Mouse (Mus musculus) natural killer cell, adult 2 months (primary cell): ENCODE data around the gene Gm17349.
"Not testable (repeated sequence)": the region's sequence is repeated elsewhere in the genome, so short reads cannot be mapped to it uniquely, and the experiment has no call there.

ENCODE experiments used
- DNase-seq, 2 experiments: peaks; one replicate each; pipeline ENCODE4 v3.0.0; 2022; ENCODE audit warnings: low spot score in 2 of 2

The Gm17349 gene

DNA sequence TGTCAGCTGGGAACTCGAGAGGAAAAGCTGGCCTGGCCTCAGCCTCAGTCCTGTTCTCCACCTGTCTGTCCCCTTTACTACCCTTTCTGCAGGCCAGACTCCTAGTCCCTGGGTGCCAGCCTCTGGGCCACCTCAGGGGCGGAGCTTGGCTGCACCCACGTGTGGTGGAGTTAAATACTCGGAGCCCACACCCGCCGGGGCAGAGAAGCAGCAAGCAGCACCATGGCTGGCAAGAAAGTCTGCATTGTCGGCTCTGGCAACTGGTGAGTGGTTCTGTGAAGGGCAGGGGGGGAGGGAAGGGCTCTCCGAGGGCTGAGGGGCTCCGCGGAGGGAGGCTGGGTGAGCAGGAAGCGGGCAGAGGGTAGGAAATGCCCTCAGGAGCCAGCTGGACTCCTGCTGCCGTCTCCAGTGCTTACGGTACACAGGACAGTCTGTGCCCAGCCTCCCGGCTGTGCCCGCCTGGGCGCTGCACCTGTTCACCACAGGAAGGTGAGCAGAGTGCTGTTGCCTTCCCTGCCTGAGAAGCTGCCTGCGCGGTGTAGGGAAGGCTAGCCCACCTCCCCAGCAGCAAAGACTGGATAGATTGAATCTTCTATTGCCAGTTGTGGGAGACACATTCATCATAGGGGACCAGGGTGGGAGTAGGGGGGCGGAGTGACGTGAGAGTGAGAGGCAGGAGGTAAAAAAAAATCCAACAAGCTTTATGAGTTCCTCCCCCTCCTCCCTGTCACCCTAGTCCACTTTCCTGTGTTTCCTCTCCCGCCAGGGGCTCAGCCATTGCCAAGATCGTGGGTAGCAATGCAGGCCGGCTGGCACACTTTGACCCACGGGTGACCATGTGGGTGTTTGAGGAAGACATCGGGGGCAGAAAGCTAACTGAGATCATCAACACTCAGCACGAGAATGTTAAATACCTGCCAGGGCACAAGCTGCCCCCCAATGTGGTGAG is 12.4 kb upstream of the Gm17349 start, which contains the start of gene Gpd1:
TSS of gene Gpd1 (plus strand) at position 130 of the 949 bp plus-strand sequence.
- no peak for DNase-seq

DNA sequence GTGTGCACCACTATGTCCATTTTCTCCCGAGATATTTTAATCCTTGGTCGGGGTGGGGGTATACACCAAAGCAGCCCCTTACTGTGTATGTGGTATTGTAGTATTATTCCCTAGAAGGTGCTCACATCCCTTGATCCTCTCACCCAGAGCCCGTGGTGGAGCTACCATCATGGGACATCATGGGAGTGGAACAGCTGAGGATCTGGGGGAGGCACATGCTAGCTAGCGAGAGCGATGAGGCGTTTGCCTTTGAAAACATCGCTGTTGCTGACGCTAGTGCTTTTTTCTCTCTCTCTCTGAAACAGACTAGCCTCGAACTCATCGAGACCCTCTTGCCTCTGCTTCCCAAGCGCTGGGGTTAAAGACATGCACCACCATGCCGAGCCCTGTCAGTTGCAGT is 11.5 kb upstream of the Gm17349 start:
- DNase-seq, result no peak

DNA sequence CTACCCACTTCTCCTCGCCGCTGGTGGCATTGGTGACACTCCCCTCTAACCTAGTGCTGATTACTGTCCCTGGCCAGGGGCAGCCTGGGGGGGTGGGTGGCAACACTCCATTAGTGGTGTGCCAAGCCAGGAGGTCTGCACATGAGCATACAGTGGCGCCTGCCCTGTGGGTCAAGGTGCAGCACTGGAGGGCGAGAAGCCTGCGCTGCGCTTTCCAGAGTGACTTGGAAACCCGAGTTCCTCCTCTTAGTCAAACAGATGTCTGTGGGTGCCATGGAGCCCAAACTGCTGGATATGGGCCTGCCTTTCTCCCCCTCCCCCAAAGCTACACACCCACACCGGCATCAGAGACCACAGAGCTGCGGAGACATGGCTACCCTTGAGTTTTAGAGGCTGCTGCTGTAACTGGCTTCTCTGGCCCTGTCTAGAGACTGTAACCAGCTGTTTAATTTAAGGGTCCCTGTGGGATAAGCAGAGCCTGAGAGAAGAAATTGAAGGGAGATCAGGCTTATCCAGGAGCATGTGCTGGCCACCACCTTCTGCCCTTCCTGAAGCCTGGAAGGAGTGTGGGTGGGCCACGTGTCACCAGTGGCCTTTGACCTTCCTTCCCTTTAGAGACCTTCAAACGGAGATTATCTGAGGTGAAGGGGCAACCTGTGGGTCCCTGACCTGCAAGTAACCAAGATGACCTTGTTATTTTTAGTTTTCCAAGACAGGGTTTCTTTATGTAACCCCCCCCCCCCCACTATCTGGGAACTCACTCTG is 10.9 kb upstream of the Gm17349 start:
- DNase-seq, result no peak

DNA sequence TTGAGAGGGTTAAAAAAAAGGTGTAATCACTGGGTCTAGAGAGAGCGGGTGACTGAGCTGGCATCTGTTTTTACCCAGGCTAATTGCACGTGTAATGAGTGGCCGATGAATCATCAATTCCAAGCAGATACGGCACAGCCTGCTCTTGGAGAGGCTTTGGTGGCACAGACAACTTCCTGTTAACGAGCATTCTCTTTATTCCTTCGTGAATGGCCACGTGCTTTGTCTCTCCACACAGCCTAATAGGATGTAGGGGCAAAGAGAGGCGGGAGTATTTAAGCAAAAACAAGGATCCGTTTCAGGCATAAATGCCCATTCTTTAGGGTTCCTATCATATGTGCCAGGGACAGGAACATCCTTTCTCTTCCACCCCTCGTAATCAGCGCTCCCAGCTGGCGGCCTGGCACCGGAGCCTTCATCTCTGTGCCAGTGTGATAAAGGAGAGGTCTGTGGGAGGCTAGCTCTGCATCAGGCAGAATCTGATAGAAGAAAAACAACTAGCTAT is 10.1 kb upstream of the Gm17349 start:
- DNase-seq, result no peak

DNA sequence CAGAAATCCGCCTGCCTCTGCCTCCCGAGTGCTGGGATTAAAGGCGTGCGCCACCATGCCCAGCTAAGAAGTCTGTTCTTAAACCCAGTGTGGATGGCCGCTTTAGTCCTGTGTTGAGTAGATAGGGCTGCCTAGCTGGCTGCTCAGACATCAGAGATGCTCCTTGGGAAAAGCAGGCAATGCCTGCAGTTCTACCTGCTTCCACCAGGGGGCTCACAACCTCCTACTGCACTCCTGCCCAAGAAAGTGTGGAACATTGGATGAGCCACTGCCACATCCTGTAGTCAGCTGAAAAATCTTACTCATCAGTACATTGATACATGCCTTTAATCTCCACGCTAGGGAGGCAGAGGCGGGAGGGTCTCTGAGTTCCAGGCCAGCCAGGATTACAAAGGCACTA is 9.6 kb upstream of the Gm17349 start:
- peak; percentile 46 to 58 for DNase-seq

DNA sequence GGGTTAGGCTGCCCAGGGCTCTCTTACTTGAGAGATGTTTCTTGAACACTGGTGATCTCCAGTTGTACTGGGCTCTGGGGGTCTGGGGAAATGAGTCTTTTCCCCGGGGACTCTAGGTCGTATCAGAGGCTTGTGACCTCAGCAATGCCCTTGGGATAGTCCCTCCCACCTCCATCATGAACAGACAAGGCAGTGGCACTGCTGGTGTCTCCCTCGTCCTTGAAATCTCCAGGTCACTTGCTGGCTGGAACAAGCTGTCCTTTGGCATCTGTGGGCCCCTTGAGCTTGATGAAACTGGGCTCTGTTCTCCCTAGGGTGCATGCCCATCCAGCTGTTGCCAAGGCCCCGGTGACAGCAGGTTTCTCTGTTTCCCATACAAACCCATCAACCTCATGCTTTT is 8.9 kb upstream of the Gm17349 start:
- DNase-seq, result no peak

DNA sequence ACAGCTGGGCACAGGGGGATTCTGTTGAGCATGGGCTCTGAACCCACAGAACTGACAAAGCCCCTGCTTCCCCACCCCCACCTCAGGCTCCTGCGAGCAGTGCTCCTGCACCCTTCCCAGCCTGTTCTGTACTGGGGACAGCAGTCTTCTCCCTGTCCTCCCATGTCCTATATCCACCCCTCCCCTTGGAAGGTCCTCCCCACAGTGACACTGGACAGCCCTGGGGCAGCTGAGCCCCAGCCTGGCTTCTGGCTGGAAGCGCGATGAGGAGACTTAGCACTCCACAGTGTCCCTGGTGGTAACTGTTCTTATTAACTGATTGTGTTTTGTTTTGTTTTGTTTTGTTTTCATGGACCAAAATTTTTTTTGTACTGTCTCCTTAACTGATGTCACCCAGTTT is 8.3 kb upstream of the Gm17349 start:
- no peak for DNase-seq

DNA sequence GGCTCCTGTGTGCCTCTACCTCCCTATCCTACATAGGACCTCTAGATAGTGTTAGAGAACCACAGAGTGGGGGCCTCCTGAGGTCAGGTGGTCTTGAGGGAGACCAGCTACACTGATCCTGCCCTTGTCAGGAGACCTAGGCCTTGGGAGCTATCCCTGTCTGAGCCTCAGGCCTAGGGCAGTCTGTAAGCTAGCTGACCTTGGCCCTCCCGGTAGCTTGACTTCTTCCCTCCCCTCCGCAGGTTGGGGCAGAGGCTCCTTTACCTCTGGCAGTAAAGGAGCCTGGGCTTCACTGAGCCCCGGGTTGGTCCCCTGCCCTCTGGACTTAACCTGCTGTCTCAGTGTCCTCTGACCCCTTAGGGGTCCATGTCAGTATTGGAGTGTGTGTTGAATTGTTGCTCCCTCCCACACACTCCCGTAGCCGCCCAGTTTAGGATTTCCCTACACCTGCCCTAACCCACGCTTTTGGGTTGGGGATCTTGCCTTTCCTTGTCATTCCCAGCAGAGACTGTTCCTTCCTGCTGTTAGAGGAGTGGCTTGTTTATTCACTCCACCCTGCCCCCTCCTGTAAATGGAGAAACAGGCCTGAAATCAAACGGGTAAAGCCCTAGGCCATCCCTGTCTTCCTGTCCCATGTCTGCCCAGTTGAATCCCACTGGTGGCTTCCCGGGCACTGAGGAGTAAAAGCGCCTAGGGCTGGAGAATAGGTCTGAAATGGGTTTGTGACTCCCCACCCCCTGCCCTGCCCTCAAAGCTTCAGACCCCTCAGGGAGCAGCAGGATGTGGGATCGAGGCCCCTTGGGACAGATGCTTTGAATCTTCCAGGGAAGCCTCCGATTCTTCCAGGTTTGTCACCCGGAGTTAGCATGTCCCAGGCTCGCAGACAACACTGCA is 7.6 kb upstream of the Gm17349 start:
- DNase-seq, result no peak

DNA sequence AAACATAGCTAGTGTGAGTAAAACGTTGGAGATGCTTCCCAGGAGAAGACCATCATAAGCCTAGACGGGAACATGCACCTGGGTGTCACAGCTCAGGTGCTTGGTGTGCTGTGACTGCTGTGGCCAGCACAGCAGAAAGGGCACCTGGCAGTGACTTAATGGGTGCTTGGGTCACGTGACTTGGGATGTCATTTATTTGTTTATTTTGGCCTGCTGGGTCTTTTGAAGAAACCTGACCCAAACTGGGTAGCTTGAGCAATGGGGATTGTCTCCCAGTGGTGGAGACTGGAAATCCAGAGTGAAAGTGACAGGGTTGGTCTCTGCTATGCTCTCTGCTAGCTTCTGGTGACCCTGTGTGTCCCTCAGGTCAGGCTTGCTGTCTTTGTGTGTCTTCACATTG is 6.2 kb upstream of the Gm17349 start:
- DNase-seq, result no peak

DNA sequence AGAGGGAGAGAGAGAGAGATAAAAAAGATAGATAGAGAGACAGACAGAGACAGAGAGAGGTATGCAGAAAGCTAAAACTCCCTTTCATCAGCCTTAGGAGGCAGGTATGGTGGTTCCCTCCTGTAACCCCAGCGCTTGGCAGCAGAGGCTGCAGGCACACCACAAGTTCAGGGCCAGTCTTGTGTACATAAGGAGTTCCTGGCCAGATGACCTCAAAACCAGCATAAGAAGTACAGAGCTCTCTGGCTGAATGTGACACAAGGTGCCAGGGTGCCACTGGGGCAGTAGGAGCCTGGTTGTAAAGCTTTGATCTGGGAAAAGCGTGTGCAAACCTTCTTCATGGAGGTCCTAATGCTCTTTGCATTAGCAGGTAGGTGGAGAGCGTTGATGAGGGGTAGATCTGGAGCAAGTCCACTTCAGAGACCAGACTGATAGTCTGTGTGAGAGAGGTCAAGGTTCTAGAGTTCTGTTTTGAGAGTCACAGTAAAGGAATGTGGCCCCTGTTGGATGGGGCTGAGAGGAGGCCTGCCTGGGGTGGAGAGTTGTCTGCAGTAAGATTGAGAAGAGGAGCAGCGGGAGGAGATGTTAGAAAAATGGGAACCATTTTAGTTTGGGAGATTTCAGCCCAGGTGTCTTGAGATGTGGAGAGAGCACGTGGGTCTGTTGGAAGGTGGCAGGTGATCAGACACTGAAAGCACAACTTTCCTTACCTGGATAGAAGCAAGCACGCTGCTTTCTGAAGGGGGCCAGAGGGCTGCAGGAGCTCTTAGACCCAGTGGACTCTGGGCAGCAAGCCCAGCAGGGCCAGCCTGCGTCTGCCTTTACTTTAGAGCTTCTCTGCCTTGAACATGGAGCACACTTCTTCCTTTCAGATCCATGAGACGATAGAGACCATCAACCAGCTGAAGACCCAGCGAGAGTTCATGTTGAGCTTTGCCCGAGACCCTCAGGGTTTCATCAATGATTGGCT is 5.2 kb upstream of the Gm17349 start:
- no peak for DNase-seq

DNA sequence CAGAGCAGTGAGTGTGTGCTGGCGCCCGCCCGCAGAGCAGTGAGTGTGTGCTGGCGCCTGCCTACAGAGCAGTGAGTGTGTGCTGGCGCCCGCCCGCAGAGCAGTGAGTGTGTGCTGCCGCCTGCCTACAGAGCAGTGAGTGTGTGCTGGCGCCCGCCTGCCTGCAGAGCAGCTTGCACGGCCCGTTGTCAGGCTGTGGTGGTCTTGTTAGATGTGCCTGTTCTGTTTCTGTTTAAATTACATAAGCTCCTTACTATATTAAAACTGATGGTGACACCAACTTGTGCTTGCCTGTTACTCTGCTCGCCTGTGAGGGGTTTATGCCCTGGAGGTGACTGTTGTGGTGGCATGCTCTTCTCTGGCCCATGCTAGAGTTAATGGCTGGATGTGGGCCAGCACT is 2.9 kb upstream of the Gm17349 start:
- no peak for DNase-seq

DNA sequence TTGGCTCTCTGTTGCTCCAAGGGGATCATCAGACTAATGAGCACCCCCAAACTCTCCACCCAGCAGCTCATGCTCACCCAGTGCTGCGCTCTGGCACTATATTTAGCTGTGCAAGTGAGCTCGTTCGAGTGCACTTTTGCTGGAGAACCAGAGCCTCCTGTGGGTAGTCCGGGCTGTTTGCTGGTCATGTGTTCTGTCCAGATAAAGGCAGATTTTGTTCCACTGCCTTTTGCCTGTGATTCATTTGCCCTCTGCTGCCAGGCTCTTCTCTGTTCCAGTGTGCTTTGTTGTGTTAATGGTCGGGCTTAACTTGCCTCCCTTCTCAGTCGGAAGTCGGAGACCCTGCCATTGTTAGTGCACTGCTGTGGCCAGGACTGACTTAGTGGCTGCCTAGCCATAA is 409 bp downstream of the Gm17349 start:
- no peak for DNase-seq

DNA sequence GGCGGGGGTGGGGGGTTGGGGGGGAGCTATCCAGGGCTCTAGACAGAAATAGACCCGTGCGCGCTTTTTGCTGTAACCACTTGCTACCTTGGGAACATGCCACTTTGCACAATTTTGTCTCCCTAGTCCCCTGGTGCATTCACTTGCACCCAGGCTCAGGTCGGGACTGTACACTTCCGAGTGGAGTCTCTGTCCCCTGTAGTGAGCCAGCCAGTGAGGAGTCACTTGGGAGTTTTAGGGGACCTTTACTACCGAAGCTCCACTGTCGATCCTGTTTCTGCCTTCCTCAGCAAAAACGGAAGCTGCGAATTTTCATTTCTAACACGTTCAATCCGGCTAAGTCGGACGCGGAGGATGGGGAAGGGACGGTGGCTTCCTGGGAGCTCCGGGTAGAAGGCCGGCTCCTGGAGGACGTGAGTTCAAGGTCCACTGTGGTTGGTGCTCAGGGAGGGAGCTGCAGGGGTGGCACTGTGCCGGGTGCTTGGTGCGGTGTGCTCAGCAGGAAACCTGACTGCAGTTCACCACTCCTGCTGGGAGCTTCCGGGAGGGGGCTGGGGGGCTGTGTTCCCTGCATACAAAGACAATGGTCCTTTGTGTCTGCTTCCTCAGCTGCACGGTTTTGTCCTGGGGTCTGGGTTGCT is 1.1 kb downstream of the Gm17349 start:
- DNase-seq, result no peak

DNA sequence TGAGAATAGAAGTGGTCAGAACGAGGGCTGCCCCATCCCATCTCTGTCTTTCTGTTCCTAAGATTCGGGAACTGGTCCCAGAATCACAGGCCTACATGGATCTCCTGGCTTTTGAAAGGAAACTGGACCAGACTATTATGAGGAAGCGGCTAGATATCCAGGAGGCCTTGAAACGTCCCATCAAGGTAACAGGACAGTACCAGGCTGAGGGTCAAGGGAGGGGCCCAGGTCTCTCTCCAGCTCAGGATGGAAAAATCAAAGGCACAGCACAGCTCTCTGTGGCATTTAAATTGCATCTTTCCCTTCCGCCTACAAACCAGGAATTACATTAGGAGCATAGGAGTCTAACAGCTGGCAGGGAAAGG is 1.6 kb downstream of the Gm17349 start:
- no peak for DNase-seq

DNA sequence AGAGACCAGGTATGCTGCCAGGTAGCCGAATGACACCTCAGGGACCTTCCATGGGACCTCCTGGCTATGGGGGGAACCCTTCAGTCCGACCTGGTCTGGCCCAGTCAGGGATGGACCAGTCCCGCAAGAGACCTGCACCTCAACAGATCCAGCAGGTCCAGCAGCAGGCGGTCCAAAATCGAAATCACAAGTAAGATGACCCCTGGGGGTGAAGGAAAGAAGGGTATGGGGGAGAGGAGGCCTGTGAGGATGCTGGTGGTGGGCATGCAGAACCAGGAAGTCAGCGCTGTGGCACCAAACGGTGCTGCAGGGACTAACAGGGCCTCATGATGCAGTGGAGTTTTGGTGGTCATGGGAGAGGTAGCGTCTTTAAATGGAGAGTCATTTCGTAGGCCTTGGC is 2.2 kb downstream of the Gm17349 start:
- DNase-seq, result no peak

DNA sequence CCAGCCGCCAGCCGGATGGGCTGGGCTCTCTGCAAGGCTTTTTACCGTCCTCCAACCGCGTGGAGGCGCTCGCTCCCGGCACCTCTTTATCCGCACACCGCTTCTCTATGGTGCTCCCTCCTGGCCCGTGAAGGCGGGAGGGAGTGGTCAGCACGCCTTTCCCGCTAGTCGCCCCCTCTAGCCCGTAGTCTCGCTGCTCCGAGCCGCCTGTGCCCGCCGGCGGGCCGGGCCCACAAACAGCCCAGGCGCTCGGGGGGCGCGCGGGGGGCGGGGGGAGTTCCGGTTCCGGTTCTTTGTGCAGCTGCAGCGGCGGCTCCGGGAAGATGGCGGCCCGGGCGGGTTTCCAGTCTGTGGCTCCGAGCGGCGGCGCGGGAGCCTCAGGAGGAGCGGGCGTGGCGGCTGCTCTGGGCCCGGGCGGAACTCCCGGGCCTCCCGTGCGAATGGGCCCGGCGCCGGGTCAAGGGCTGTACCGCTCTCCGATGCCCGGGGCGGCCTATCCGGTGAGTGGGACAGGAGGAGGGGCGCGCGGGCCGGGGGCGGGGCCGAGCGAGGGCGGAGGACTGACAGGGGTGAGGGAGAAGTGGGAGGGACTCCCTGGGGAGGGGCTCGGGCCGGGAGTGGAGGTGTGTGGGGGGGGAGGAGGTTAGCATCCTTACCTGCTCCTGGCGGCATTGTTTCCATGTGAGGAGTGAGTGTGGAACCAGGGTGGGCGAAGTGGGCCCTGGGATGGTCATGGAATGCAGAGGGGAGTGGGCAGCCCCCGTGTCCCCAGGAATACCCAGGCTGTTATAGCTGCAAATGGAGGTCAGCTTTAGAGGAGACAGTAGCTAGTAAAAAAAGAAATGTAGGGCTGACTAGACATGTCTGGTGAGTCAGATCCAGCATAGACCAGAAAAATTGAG is 3.0 kb downstream of the Gm17349 start, which contains the start of gene Smarcd1:
TSS of gene Smarcd1 (plus strand) at position 131 of the 902 bp plus-strand sequence.
- peak; percentile 91 to 93 for DNase-seq

DNA sequence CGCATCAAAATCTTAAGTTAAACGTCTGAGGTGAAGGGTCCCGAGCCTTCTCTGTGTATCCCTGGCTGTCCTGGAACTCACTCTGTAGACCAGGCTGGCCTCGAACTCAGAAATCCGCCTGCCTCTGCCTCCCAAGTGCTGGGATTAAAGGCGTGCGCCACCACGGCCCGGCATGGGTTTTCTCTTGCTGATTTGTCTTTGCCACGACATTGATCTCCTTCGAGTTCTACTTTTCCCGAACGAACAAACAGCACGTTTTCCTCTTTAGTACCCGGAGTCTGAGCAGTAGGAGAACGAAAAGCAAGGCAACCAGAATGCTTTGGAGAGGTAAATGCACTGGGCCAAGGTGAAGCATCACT is 3.7 kb downstream of the Gm17349 start:
- DNase-seq, result not testable (repeated sequence)

DNA sequence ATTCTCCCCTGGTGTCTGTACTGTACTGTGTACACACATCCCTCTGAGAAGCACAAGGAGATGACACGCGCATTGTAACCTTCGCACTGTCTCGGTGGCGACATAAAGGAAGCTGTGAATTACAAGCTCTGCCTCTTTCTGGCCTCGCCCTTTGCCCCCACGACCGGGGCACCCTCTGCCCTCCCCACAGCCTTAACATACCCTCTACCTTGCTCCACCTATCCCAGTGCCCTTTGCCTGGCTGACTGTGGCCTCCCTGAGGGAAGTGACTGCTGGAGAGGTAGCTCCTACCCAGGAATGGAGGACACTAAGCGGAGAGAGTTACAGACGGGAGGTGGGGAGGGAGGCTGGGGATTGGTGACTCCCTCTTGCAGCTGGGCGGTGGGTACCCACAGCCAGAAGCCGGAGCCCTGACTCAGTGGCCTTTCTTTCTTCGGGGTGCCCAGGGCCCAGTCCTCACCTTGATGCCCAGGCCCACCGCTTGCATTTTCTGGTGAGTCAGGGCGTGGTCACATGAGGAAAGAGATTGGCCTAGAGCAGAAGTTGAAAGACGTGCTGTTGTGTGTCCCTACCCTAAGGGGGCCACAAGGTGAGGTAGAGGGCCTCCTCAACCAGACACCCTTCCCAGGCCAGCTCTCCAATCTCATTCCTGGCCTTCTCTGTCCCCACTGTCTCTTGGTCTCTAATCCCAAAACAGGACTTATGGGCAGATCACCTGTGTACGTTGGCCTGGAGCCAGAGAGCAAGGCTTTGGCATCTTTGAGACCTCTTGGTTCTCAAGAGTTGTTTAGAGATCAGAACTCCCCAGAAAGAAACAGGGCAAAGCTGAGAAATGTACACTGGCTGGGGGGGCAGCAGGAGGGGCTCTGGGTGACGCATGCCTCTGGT is 4.8 kb downstream of the Gm17349 start:
- no peak for DNase-seq
